Mouse (Mus musculus) thymus, adult 2 months (tissue): ENCODE results near the gene Plekhj1.

ENCODE experiments used
- CTCF ChIP-seq: fragments of 200-500 bp; IDR thresholded peaks from 2 replicates; pipeline ENCODE4 v1.5.1; 2012; ENCODE audit warnings: mild to moderate bottlenecking, control low read depth, low read length, moderate library complexity, borderline replicate concordance; ENCODE audit not compliant: control insufficient read depth, poor library complexity, insufficient read depth; ENCODE audit errors: extremely low read depth
- POLR2A ChIP-seq: fragments of 200-500 bp; IDR thresholded peaks from 2 replicates; pipeline ENCODE4 v1.6.1; 2012; ENCODE audit warnings: mild to moderate bottlenecking, low read length, control low read depth, moderate library complexity; ENCODE audit not compliant: control insufficient read depth, poor library complexity, insufficient read depth; ENCODE audit errors: extremely low read depth

GRCm38 (mm10) chr10:80839848-80840247 lies 41.4 kb upstream of the Plekhj1 start:
- TF ChIP-seq POLR2A (no peak), CTCF (no peak)
